Mouse (Mus musculus) heart, embryonic 11.5 days (tissue): ENCODE data around the gene Thsd7b. TPM values are rescaled to one million over a fixed set of nuclear protein-coding genes. Genes with fewer than 3 reads are reported as not detected.

Experiments
- ATAC-seq: fragments of 200-750 bp; cut with Nextera tagmentation; replicated peaks from 2 replicates; pipeline ENCODE4 v1.8.0; 2017; ENCODE audit warnings: moderate library complexity; ENCODE audit not compliant: insufficient number of reproducible peaks, low FRiP score, low TSS enrichment
- H3K27ac ChIP-seq: fragments of 300-500 bp; sonication (generic); 2 replicates; pipeline ENCODE4 v1.5.1; 2014; ENCODE audit warnings: mild to moderate bottlenecking, low read depth, low read length
- H3K27me3 ChIP-seq: fragments of 300-500 bp; sonication (generic); 2 replicates; pipeline ENCODE4 v1.6.1; 2014; ENCODE audit warnings: mild to moderate bottlenecking, low read length, mixed read lengths; ENCODE audit not compliant: control insufficient read depth, insufficient read depth
- H3K36me3 ChIP-seq: fragments of 300-500 bp; sonication (generic); 2 replicates; pipeline ENCODE4 v1.6.1; 2014; ENCODE audit warnings: mild to moderate bottlenecking, low read length, moderate library complexity, mixed read lengths; ENCODE audit not compliant: control insufficient read depth, insufficient read depth
- H3K4me1 ChIP-seq: fragments of 300-500 bp; sonication (generic); 2 replicates; pipeline ENCODE4 v1.6.1; 2014; ENCODE audit warnings: low read length; ENCODE audit not compliant: control insufficient read depth, insufficient read depth
- H3K4me2 ChIP-seq: fragments of 300-500 bp; sonication (generic); 2 replicates; pipeline ENCODE4 v1.6.1; 2014; ENCODE audit warnings: mild to moderate bottlenecking, moderate library complexity
- H3K4me3 ChIP-seq: fragments of 300-500 bp; sonication (generic); 2 replicates; pipeline ENCODE4 v1.5.1; 2014; ENCODE audit warnings: low read depth, low read length
- H3K9ac ChIP-seq: fragments of 300-500 bp; sonication (generic); 2 replicates; pipeline ENCODE4 v1.6.1; 2014; ENCODE audit warnings: mild to moderate bottlenecking, low read depth, low read length, moderate library complexity
- H3K9me3 ChIP-seq: fragments of 300-500 bp; sonication (generic); replicated peaks from 2 replicates; pipeline ENCODE4 v1.6.1; 2016; ENCODE audit warnings: low read length; ENCODE audit not compliant: control insufficient read depth
- WGBS: fragments of 180-500 bp; shearing (Covaris S2); extraction: QIAGEN DNeasy Blood & Tissue Kit; methylation state at CpG from one replicate; pipeline ENCODE4 v1.1.7; 2014; ENCODE audit not compliant: insufficient replicate concordance; 5-methylcytosine and 5-hydroxymethylcytosine counted together
- polyA plus RNA-seq: library from polyadenylated mRNA; unstranded; fragments of >200 nt; fragmentation: Nextera tagmentation; extraction: Ambion mirVana; gene quantifications from 2 replicates; pipeline ENCODE4 v1.2.1, GENCODE M21; 2014

Gene Thsd7b
- polyA plus RNA-seq, 1 experiment from 2014 or later: 1.8 TPM

- no peaks in the 10 kb centered on the region for H3K36me3 ChIP-seq
- H3K4me3 ChIP-seq: no peak overlapping the region
- H3K4me1 ChIP-seq: peaks cover 11% of the 10 kb centered on the region; the same call in 1 of the 2 replicates
- no peaks in the 10 kb centered on the region for H3K9me3 ChIP-seq
- no peak overlapping the region for H3K4me2 ChIP-seq
- H3K9ac ChIP-seq: no peak overlapping the region
- ATAC-seq: no peak
- WGBS: 77% methylated on average over 4 of the region's 4 CpGs
- no peaks in the 10 kb centered on the region for H3K27me3 ChIP-seq
- H3K27ac ChIP-seq: no peak overlapping the region
Measured at GRCm38 (mm10) chr1:129538970-129539369, 265.9 kb downstream of the Thsd7b start.

- Histone ChIP-seq H3K4me3 (no peak overlapping the region), H3K4me2 (no peak overlapping the region), H3K36me3 (no peaks in the 10 kb centered on the region), H3K9me3 (no peaks in the 10 kb centered on the region), H3K4me1 (peaks cover 11% of the 10 kb centered on the region; the same call in 1 of the 2 replicates), H3K9ac (no peak overlapping the region), H3K27ac (no peak overlapping the region), H3K27me3 (no peaks in the 10 kb centered on the region)
- WGBS: 41% methylated on average over 1 of the region's 1 CpGs
- no peak for ATAC-seq
Measured at GRCm38 (mm10) chr1:129540751-129541150, 267.6 kb downstream of the Thsd7b start.

- no peak overlapping the region for H3K9ac ChIP-seq
- no peaks in the 10 kb centered on the region for H3K27me3 ChIP-seq
- H3K4me2 ChIP-seq: no peak overlapping the region
- 72% methylated on average over 3 of the region's 3 CpGs for WGBS
- no peaks in the 10 kb centered on the region for H3K9me3 ChIP-seq
- no peak overlapping the region for H3K4me3 ChIP-seq
- H3K36me3 ChIP-seq: no peaks in the 10 kb centered on the region
- 0 out of 2 replicates have a peak overlapping the region, but pooled peaks have one; percentile 5 for H3K27ac ChIP-seq
- H3K4me1 ChIP-seq: peaks cover 11% of the 10 kb centered on the region; the same call in 1 of the 2 replicates
- no peak for ATAC-seq
Measured at GRCm38 (mm10) chr1:129542563-129543146, 269.6 kb downstream of the Thsd7b start.

DNA sequence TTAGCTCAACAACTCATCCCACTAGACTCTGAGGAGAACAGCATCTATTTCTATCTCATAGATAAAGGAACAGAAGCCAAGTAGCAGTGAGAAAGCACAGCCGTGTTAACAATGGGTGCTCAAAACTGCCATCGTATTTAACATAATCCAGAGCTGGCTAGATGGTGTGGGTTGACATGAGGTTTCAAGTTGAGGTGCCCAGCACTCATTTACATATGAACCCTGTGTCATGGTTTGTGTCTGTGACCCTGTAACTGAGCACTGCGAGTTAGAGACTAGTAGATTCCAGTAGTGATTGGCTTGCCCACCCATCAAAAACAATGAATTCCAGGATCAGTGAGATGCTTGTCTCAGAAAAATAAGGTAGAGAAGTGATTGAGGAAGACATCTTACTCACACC lies 270.1 kb downstream of the Thsd7b start:
- Histone ChIP-seq H3K27me3 (no peaks in the 10 kb centered on the region), H3K36me3 (no peaks in the 10 kb centered on the region), H3K27ac (no peak overlapping the region), H3K4me3 (no peak overlapping the region), H3K9me3 (no peaks in the 10 kb centered on the region), H3K4me2 (no peak overlapping the region), H3K4me1 (peaks cover 11% of the 10 kb centered on the region; the same call in 1 of the 2 replicates), H3K9ac (no peak overlapping the region)
- ATAC-seq: no peak
- WGBS: 45% methylated on average over 3 of the region's 3 CpGs

GRCm38 (mm10) chr1:129558054-129558453 lies 285.0 kb downstream of the Thsd7b start:
- no peak for ATAC-seq
- H3K36me3 ChIP-seq: no peaks in the 10 kb centered on the region
- no peak overlapping the region for H3K9ac ChIP-seq
- H3K27ac ChIP-seq: no peak overlapping the region
- H3K4me3 ChIP-seq: no peak overlapping the region
- no peak overlapping the region for H3K4me2 ChIP-seq
- WGBS: 79% methylated on average over 4 of the region's 4 CpGs
- H3K9me3 ChIP-seq: peaks cover 3% of the 10 kb centered on the region; the same call in 1 of the 2 replicates
- no peaks in the 10 kb centered on the region for H3K27me3 ChIP-seq
- no peaks in the 10 kb centered on the region for H3K4me1 ChIP-seq

GRCm38 (mm10) chr1:129559137-129559536 lies 286.0 kb downstream of the Thsd7b start:
- 75% methylated on average over 4 of the region's 4 CpGs for WGBS
- ATAC-seq: no peak
- no peaks in the 10 kb centered on the region for H3K4me1 ChIP-seq

GRCm38 (mm10) chr1:129559812-129560211 lies 286.7 kb downstream of the Thsd7b start:
- Histone ChIP-seq H3K27me3 (no peaks in the 10 kb centered on the region), H3K4me1 (no peaks in the 10 kb centered on the region), H3K4me2 (no peak overlapping the region), H3K9me3 (no peaks in the 10 kb centered on the region), H3K36me3 (no peaks in the 10 kb centered on the region), H3K9ac (no peak overlapping the region), H3K4me3 (no peak overlapping the region), H3K27ac (no peak overlapping the region)
- ATAC-seq: no peak
- 69% methylated on average over 3 of the region's 3 CpGs for WGBS

More at GRCm38 (mm10) chr1:129559137-129559536, 286.0 kb downstream of the Thsd7b start:
- Histone ChIP-seq H3K9me3 (no peaks in the 10 kb centered on the region), H3K4me2 (no peak overlapping the region), H3K27ac (no peak overlapping the region), H3K9ac (no peak overlapping the region), H3K36me3 (no peaks in the 10 kb centered on the region), H3K27me3 (no peaks in the 10 kb centered on the region), H3K4me3 (no peak overlapping the region)

GRCm38 (mm10) chr1:129562707-129563106 lies 289.6 kb downstream of the Thsd7b start:
- Histone ChIP-seq H3K27me3 (no peaks in the 10 kb centered on the region), H3K4me2 (no peak overlapping the region), H3K4me3 (no peak overlapping the region), H3K9me3 (no peaks in the 10 kb centered on the region), H3K36me3 (no peaks in the 10 kb centered on the region), H3K9ac (no peak overlapping the region), H3K4me1 (no peaks in the 10 kb centered on the region), H3K27ac (no peak overlapping the region; the same call in 1 of the 2 replicates)
- ATAC-seq: no peak
- WGBS: 38% methylated on average over 1 of the region's 1 CpGs

DNA sequence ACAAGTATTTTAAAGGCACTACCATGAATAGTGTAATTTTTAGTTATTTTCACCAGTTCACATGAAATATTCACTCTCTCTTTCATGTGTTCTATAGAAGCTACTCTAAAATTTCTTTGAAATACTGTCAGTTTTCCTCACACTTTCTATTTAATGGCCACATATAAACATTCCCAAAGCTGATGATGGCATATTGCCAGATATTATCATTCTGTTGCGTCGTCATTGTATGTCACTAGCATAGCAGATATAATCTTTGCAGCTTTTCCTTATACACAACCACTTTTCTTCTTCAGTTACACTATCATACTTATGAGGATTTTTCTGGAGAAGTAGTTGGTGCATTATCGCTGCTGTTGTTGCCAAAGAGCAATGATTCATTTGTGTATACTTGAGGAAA lies 297.4 kb downstream of the Thsd7b start:
- no peak overlapping the region for H3K4me3 ChIP-seq
- H3K4me2 ChIP-seq: no peak overlapping the region
- H3K4me1 ChIP-seq: no peaks in the 10 kb centered on the region
- H3K27me3 ChIP-seq: no peaks in the 10 kb centered on the region
- ATAC-seq: no peak
- no peaks in the 10 kb centered on the region for H3K36me3 ChIP-seq
- H3K9me3 ChIP-seq: no peaks in the 10 kb centered on the region
- H3K27ac ChIP-seq: no peak overlapping the region
- 79% methylated on average over 3 of the region's 3 CpGs for WGBS
- no peak overlapping the region for H3K9ac ChIP-seq
